Mouse (Mus musculus) MEL (cell line): ENCODE measurements around the gene Brca1. TPM values are rescaled to one million over a fixed set of nuclear protein-coding genes. Genes with fewer than 3 reads are reported as not detected.

Experiments
- DNase-seq: peaks from one replicate; pipeline ENCODE4 v3.0.0; 2011; ENCODE audit warnings: low read depth, low spot score
- H3K27ac ChIP-seq: 2 replicates; pipeline ENCODE4 v1.5.1; 2012; ENCODE audit warnings: low read depth, mild to moderate bottlenecking, control low read depth, low read length, moderate library complexity; ENCODE audit not compliant: control insufficient read depth
- H3K27me3 ChIP-seq, 2 experiments: fragments of 150-350 bp in 1 of 2; sonication (generic) in 1 of 2; 2 replicates each; pipeline ENCODE4 v1.6.1; 2012; ENCODE audit warnings: low read length in 2 of 2, mild to moderate bottlenecking in 2 of 2, improper control_type of control experiment in 1 of 2, moderate library complexity in 1 of 2; ENCODE audit not compliant: insufficient read depth in 2 of 2, control insufficient read depth in 1 of 2
- H3K36me3 ChIP-seq, 2 experiments: 2 replicates each; pipeline ENCODE4 v1.6.1; 2012 to 2014; ENCODE audit warnings: low read length in 2 of 2, improper control_type of control experiment in 1 of 2, inconsistent platforms in 1 of 2, mild to moderate bottlenecking in 1 of 2; ENCODE audit not compliant: insufficient read depth in 2 of 2, control insufficient read depth in 1 of 2
- H3K4me1 ChIP-seq, 2 experiments: fragments of 150-350 bp in 1 of 2; sonication (generic) in 1 of 2; 2 replicates each; pipeline ENCODE4 v1.6.1; 2012; ENCODE audit warnings: low read length in 2 of 2, improper control_type of control experiment in 1 of 2, mild to moderate bottlenecking in 1 of 2; ENCODE audit not compliant: insufficient read depth in 2 of 2, control insufficient read depth in 1 of 2
- H3K4me3 ChIP-seq, 2 experiments: fragments of 150-350 bp in 1 of 2; sonication (generic) in 1 of 2; 2 replicates each; pipeline ENCODE4 v1.5.1; 2012; ENCODE audit warnings: low read depth in 2 of 2, low read length in 2 of 2, mild to moderate bottlenecking in 2 of 2, moderate library complexity in 2 of 2, control low read depth in 1 of 2, improper control_type of control experiment in 1 of 2; ENCODE audit not compliant: control insufficient read depth in 1 of 2, insufficient read depth in 1 of 2
- H3K79me2 ChIP-seq: 2 replicates; pipeline ENCODE4 v1.6.1; 2012; ENCODE audit warnings: mild to moderate bottlenecking, low read length, moderate library complexity; ENCODE audit not compliant: control insufficient read depth, poor library complexity, insufficient read depth
- H3K9ac ChIP-seq: 2 replicates; pipeline ENCODE4 v1.6.1; 2012; ENCODE audit warnings: low read depth, mild to moderate bottlenecking, control low read depth, low read length, moderate library complexity; ENCODE audit not compliant: control insufficient read depth, poor library complexity, severe bottlenecking
- H3K9me3 ChIP-seq: fragments of 150-350 bp; sonication (generic); replicated peaks from 2 replicates; pipeline ENCODE4 v1.6.1; 2012; ENCODE audit warnings: mild to moderate bottlenecking, low read length, improper control_type of control experiment, moderate library complexity; ENCODE audit not compliant: insufficient read depth
- BHLHE40 ChIP-seq: IDR thresholded peaks from 2 replicates; pipeline ENCODE4 v1.6.1; 2012; ENCODE audit warnings: low read depth, mild to moderate bottlenecking, inconsistent platforms, low read length, improper control_type of control experiment, borderline replicate concordance
- CHD2 ChIP-seq: IDR thresholded peaks from 2 replicates; pipeline ENCODE4 v1.6.1; 2011; ENCODE audit warnings: low read length, improper control_type of control experiment
- E2F4 ChIP-seq: IDR thresholded peaks from 2 replicates; pipeline ENCODE4 v1.6.1; 2011; ENCODE audit warnings: low read depth, low read length, improper control_type of control experiment, borderline replicate concordance
- ELF1 ChIP-seq: IDR thresholded peaks from 2 replicates; pipeline ENCODE4 v1.6.1; 2014; ENCODE audit warnings: low read depth, mild to moderate bottlenecking, inconsistent platforms, low read length, improper control_type of control experiment, moderate library complexity
- EP300 ChIP-seq, 2 experiments: IDR thresholded peaks; 2 replicates each; pipeline ENCODE4 v1.6.1; 2011; ENCODE audit warnings: improper control_type of control experiment in 2 of 2, low read length in 2 of 2, low read depth in 1 of 2, mild to moderate bottlenecking in 1 of 2
- GATA1 ChIP-seq: IDR thresholded peaks from 2 replicates; pipeline ENCODE4 v1.6.1; 2011; ENCODE audit warnings: low read depth, low read length, improper control_type of control experiment
- JUND ChIP-seq: IDR thresholded peaks from 2 replicates; pipeline ENCODE4 v1.6.1; 2011; ENCODE audit warnings: low read depth, mild to moderate bottlenecking, improper control_type of control experiment, low read length
- KAT2A ChIP-seq: conservative IDR thresholded peaks from 2 replicates; pipeline ENCODE4 v1.6.1; 2012; ENCODE audit warnings: low read depth, low read length, improper control_type of control experiment, inconsistent platforms
- MAFK ChIP-seq: IDR thresholded peaks from 2 replicates; pipeline ENCODE4 v1.6.1; 2011; ENCODE audit warnings: low read depth, mild to moderate bottlenecking, low read length, improper control_type of control experiment, borderline replicate concordance
- MEF2A ChIP-seq: IDR thresholded peaks from 2 replicates; pipeline ENCODE4 v1.6.1; 2014; ENCODE audit warnings: low read depth, mild to moderate bottlenecking, inconsistent platforms, low read length, improper control_type of control experiment; ENCODE audit not compliant: poor library complexity, insufficient replicate concordance, severe bottlenecking; ENCODE audit errors: extremely low read depth
- MXI1 ChIP-seq: IDR thresholded peaks from 2 replicates; pipeline ENCODE4 v1.6.1; 2011; ENCODE audit warnings: mild to moderate bottlenecking, low read depth, low read length, improper control_type of control experiment
- MYB ChIP-seq: IDR thresholded peaks from 2 replicates; pipeline ENCODE4 v1.6.1; 2011; ENCODE audit warnings: mild to moderate bottlenecking, low read depth, low read length, improper control_type of control experiment
- NRF1 ChIP-seq: IDR thresholded peaks from 2 replicates; pipeline ENCODE4 v1.6.1; 2014; ENCODE audit warnings: low read depth, mild to moderate bottlenecking, inconsistent platforms, low read length, improper control_type of control experiment, moderate library complexity; ENCODE audit not compliant: poor library complexity, insufficient read depth, severe bottlenecking
- POLR2AphosphoS2 ChIP-seq: IDR thresholded peaks from 2 replicates; pipeline ENCODE4 v1.6.1; 2011; ENCODE audit warnings: low read length, improper control_type of control experiment
- RCOR1 ChIP-seq: IDR thresholded peaks from 2 replicates; pipeline ENCODE4 v1.6.1; 2012; ENCODE audit warnings: low read depth, mild to moderate bottlenecking, inconsistent platforms, low read length, improper control_type of control experiment
- SIN3A ChIP-seq: IDR thresholded peaks from 2 replicates; pipeline ENCODE4 v1.6.1; 2012; ENCODE audit warnings: low read length, improper control_type of control experiment, inconsistent platforms
- SMC3 ChIP-seq: IDR thresholded peaks from 2 replicates; pipeline ENCODE4 v1.6.1; 2011; ENCODE audit warnings: low read depth, low read length, improper control_type of control experiment
- TAL1 ChIP-seq: IDR thresholded peaks from 2 replicates; pipeline ENCODE4 v1.6.1; 2012; ENCODE audit warnings: mild to moderate bottlenecking, inconsistent platforms, low read length, moderate library complexity, mixed read lengths
- TBP ChIP-seq: IDR thresholded peaks from 2 replicates; pipeline ENCODE4 v1.8.0; 2011; ENCODE audit warnings: low read depth, low read length, improper control_type of control experiment
- ZKSCAN1 ChIP-seq: IDR thresholded peaks from 2 replicates; pipeline ENCODE4 v1.6.1; 2012; ENCODE audit warnings: low read depth, mild to moderate bottlenecking, inconsistent platforms, low read length, improper control_type of control experiment, moderate library complexity
- ZNF384 ChIP-seq: IDR thresholded peaks from 2 replicates; pipeline ENCODE4 v1.6.1; 2012; ENCODE audit warnings: low read depth, mild to moderate bottlenecking, inconsistent platforms, low read length, improper control_type of control experiment
- polyA plus RNA-seq, 2 experiments: library from polyadenylated mRNA; stranded (reverse) in 1 of 2; unstranded in 1 of 2; fragments of >175 nt in 1 of 2; fragments of >200 nt in 1 of 2; gene quantifications; 2 replicates each; pipeline versions ENCODE4 v1.2.1 to v1.2.4; 2012; ENCODE audit warnings: low replicate concordance in 2 of 2, low read depth in 1 of 2; ENCODE audit not compliant: insufficient read length in 2 of 2, insufficient read depth in 1 of 2, missing spikeins in 1 of 2
- total RNA-seq: library from RNA; depleted of rRNA; stranded (reverse); fragments of 300-350 nt; gene quantifications from 2 replicates; pipeline ENCODE4 v1.2.3, GENCODE M21; 2012

Gene Brca1
- total and polyA plus RNA-seq, 3 experiments, result 25.7 to 1,155 (median 35.3) TPM

GRCm38 (mm10) chr11:101484814-101485213 is 66.9 kb downstream of the Brca1 start (continued):
- TF ChIP-seq ELF1 (no peak), ZNF384 (peak; percentile 88)

- TF ChIP-seq TAL1 (peak; percentile 58), GATA1 (peak; percentile 2; the same call in 1 of the 2 replicates), KAT2A (no peak), JUND (no peak), SMC3 (no peak), BHLHE40 (no peak), MYB (no peak), E2F4 (no peak), MEF2A (no peak), POLR2AphosphoS2 (no peak), MAFK (no peak), MXI1 (no peak), TBP (no peak), RCOR1 (no peak), EP300 (IDR thresholded peaks at IDR 0.05; ENCODE audit: low read depth in 1 of 2, low read length in 2 of 2) (no peak; a peak in 1 of 4 replicates)
- H3K27me3 ChIP-seq, result no peaks in the 10 kb centered on the region
- no peaks in the 10 kb centered on the region for H3K9me3 ChIP-seq
- H3K4me1 ChIP-seq, result peaks cover 10 to 29% of the 10 kb centered on the region in 2 experiments
- no peaks in the 10 kb centered on the region for H3K79me2 ChIP-seq
- H3K9ac ChIP-seq, result 0 out of 2 replicates have a peak overlapping the region, but pooled peaks have one; percentile 6
- H3K36me3 ChIP-seq, result peaks cover 1 to 35% of the 10 kb centered on the region in 2 experiments; a peak in 3 of 4 replicates
- peak; percentile 65 for DNase-seq
- H3K4me3 ChIP-seq, result no peak overlapping the region
- peak overlapping the region; percentile 86 for H3K27ac ChIP-seq
Measured at GRCm38 (mm10) chr11:101484245-101484644, 67.5 kb downstream of the Brca1 start.

- Histone ChIP-seq H3K27me3 (no peaks in the 10 kb centered on the region), H3K27ac (peak overlapping the region; percentile 86; the same call in 1 of the 2 replicates), H3K4me1 (peaks cover 10 to 29% of the 10 kb centered on the region in 2 experiments), H3K9ac (no peak overlapping the region), H3K79me2 (no peaks in the 10 kb centered on the region), H3K9me3 (no peaks in the 10 kb centered on the region), H3K36me3 (peaks cover 1 to 35% of the 10 kb centered on the region in 2 experiments; a peak in 3 of 4 replicates), H3K4me3 (no peak overlapping the region)
- TF ChIP-seq SIN3A (0 out of 2 replicates have a peak, but pooled peaks have one; percentile 14), CHD2 (no peak), ZKSCAN1 (no peak), ZNF384 (peak; percentile 91), NRF1 (no peak), GATA1 (peak; percentile 40; the same call in 1 of the 2 replicates), RCOR1 (peak; percentile 61)
- DNase-seq, result peak; percentile 36
Measured at GRCm38 (mm10) chr11:101483804-101484203, 68.0 kb downstream of the Brca1 start.
